Mouse (Mus musculus) neural tube, embryonic 14.5 days (tissue): ENCODE measurements around the gene Crim1. TPM values are rescaled to one million over a fixed set of nuclear protein-coding genes. Genes with fewer than 3 reads are reported as not detected.

Experiments used
- ATAC-seq: fragments of 200-750 bp; cut with Nextera tagmentation; 2 replicates; pipeline ENCODE4 v1.8.0; 2017; ENCODE audit warnings: low read depth, mild to moderate bottlenecking, moderate TSS enrichment, moderate library complexity
- H3K27ac ChIP-seq: fragments of 300-500 bp; sonication (generic); 2 replicates; pipeline ENCODE4 v1.5.1; 2014; ENCODE audit warnings: low read depth, mild to moderate bottlenecking, control low read depth, low read length, moderate library complexity, mixed read lengths
- H3K27me3 ChIP-seq: fragments of 300-500 bp; sonication (generic); 2 replicates; pipeline ENCODE4 v1.6.1; 2014; ENCODE audit warnings: low read length; ENCODE audit not compliant: control insufficient read depth, insufficient read depth
- H3K36me3 ChIP-seq: fragments of 300-500 bp; sonication (generic); 2 replicates; pipeline ENCODE4 v1.6.1; 2014; ENCODE audit warnings: low read length, mixed read lengths; ENCODE audit not compliant: control insufficient read depth, insufficient read depth
- H3K4me1 ChIP-seq: fragments of 300-500 bp; sonication (generic); 2 replicates; pipeline ENCODE4 v1.6.1; 2014; ENCODE audit warnings: low read length; ENCODE audit not compliant: control insufficient read depth, insufficient read depth
- H3K4me2 ChIP-seq: fragments of 300-500 bp; sonication (generic); 2 replicates; pipeline ENCODE4 v1.6.1; 2014; ENCODE audit warnings: mild to moderate bottlenecking, low read depth, low read length, control low read depth
- H3K4me3 ChIP-seq: fragments of 300-500 bp; sonication (generic); 2 replicates; pipeline ENCODE4 v1.5.1; 2014; ENCODE audit warnings: low read depth, low read length, control low read depth, mixed read lengths
- H3K9ac ChIP-seq: fragments of 300-500 bp; sonication (generic); replicated peaks from 2 replicates; pipeline ENCODE4 v1.6.1; 2014; ENCODE audit warnings: low read depth, mild to moderate bottlenecking, control low read depth, low read length, mixed read lengths
- H3K9me3 ChIP-seq: fragments of 300-500 bp; sonication (generic); 2 replicates; pipeline ENCODE4 v1.6.1; 2016; ENCODE audit warnings: low read length; ENCODE audit not compliant: control insufficient read depth
- WGBS: fragments of 180-500 bp; shearing (Covaris S2); extraction: QIAGEN DNeasy Blood & Tissue Kit; methylation state at CpG from one replicate; pipeline ENCODE4 v1.1.7; 2014; 5-methylcytosine and 5-hydroxymethylcytosine counted together
- polyA plus RNA-seq: library from polyadenylated mRNA; unstranded; fragments of >200 nt; fragmentation: Nextera tagmentation; extraction: Ambion mirVana; gene quantifications from 2 replicates; pipeline ENCODE4 v1.2.1, GENCODE M21; 2014

The Crim1 gene
- polyA plus RNA-seq, 1 experiment from 2014 or later: 22.8 TPM

GRCm38 (mm10) chr17:78274609-78275506, 74.8 kb downstream of the Crim1 start:
- H3K36me3 ChIP-seq: no peaks in the 10 kb centered on the region
- no peak for ATAC-seq
- H3K9me3 ChIP-seq: no peaks in the 10 kb centered on the region
- H3K4me1 ChIP-seq: peaks cover 13% of the 10 kb centered on the region
- no peak overlapping the region for H3K4me2 ChIP-seq
- H3K4me3 ChIP-seq: no peak overlapping the region
- H3K27ac ChIP-seq: no peak overlapping the region
- 65% methylated on average over 7 of the region's 7 CpGs for WGBS
- H3K9ac ChIP-seq: no peak overlapping the region
- no peaks in the 10 kb centered on the region for H3K27me3 ChIP-seq

- Histone ChIP-seq H3K4me1 (peaks cover 13% of the 10 kb centered on the region), H3K27ac (no peak overlapping the region), H3K4me2 (no peak overlapping the region), H3K9ac (no peak overlapping the region), H3K27me3 (no peaks in the 10 kb centered on the region), H3K9me3 (no peaks in the 10 kb centered on the region), H3K36me3 (no peaks in the 10 kb centered on the region), H3K4me3 (no peak overlapping the region)
- ATAC-seq: no peak
- 76% methylated on average over 4 of the region's 4 CpGs for WGBS
Observed at GRCm38 (mm10) chr17:78275507-78275813, 75.4 kb downstream of the Crim1 start.

GRCm38 (mm10) chr17:78279191-78279590, 79.1 kb downstream of the Crim1 start:
- ATAC-seq: no peak
- Histone ChIP-seq H3K36me3 (no peaks in the 10 kb centered on the region), H3K4me3 (no peak overlapping the region), H3K9ac (no peak overlapping the region), H3K9me3 (no peaks in the 10 kb centered on the region), H3K27me3 (no peaks in the 10 kb centered on the region), H3K4me2 (no peak overlapping the region), H3K27ac (no peak overlapping the region), H3K4me1 (peaks cover 6% of the 10 kb centered on the region)
- 54% methylated on average over 12 of the region's 12 CpGs for WGBS

GRCm38 (mm10) chr17:78280991-78281712, 81.1 kb downstream of the Crim1 start:
- Histone ChIP-seq H3K4me2 (no peak overlapping the region), H3K9me3 (no peaks in the 10 kb centered on the region), H3K9ac (no peak overlapping the region), H3K4me1 (peaks cover 6% of the 10 kb centered on the region; the same call in 1 of the 2 replicates), H3K4me3 (no peak overlapping the region), H3K27ac (no peak overlapping the region), H3K27me3 (no peaks in the 10 kb centered on the region), H3K36me3 (no peaks in the 10 kb centered on the region)
- WGBS: 84% methylated on average over 18 of the region's 18 CpGs
- ATAC-seq: no peak

- Histone ChIP-seq H3K9ac (no peak overlapping the region), H3K36me3 (no peaks in the 10 kb centered on the region), H3K9me3 (no peaks in the 10 kb centered on the region), H3K4me3 (no peak overlapping the region), H3K4me1 (peaks cover 6% of the 10 kb centered on the region; the same call in 1 of the 2 replicates), H3K4me2 (no peak overlapping the region), H3K27ac (no peak overlapping the region), H3K27me3 (no peaks in the 10 kb centered on the region)
- no peak for ATAC-seq
- whole genome bisulfite sequencing: 62% methylated on average over 11 of the region's 11 CpGs
Observed at GRCm38 (mm10) chr17:78283271-78283992, 83.4 kb downstream of the Crim1 start.

GRCm38 (mm10) chr17:78286021-78286420, 86.0 kb downstream of the Crim1 start:
- no peak overlapping the region for H3K27ac ChIP-seq
- H3K4me3 ChIP-seq: no peak overlapping the region
- 88% methylated on average over 13 of the region's 13 CpGs for WGBS
- no peaks in the 10 kb centered on the region for H3K36me3 ChIP-seq
- no peaks in the 10 kb centered on the region for H3K9me3 ChIP-seq
- no peak overlapping the region for H3K4me2 ChIP-seq
- no peaks in the 10 kb centered on the region for H3K4me1 ChIP-seq
- ATAC-seq: no peak
- H3K27me3 ChIP-seq: no peaks in the 10 kb centered on the region
- H3K9ac ChIP-seq: no peak overlapping the region

- Histone ChIP-seq H3K27ac (no peak overlapping the region), H3K9me3 (no peaks in the 10 kb centered on the region), H3K4me2 (no peak overlapping the region), H3K4me3 (no peak overlapping the region), H3K36me3 (no peaks in the 10 kb centered on the region), H3K27me3 (no peaks in the 10 kb centered on the region), H3K9ac (no peak overlapping the region), H3K4me1 (no peaks in the 10 kb centered on the region)
- no peak for ATAC-seq
- 88% methylated on average over 2 of the region's 2 CpGs for WGBS
Observed at GRCm38 (mm10) chr17:78287391-78287790, 87.3 kb downstream of the Crim1 start.

GRCm38 (mm10) chr17:78290153-78290876, 90.3 kb downstream of the Crim1 start:
- 87% methylated on average over 6 of the region's 6 CpGs for WGBS
- Histone ChIP-seq H3K27me3 (no peaks in the 10 kb centered on the region), H3K4me1 (no peaks in the 10 kb centered on the region), H3K27ac (no peak overlapping the region), H3K36me3 (no peaks in the 10 kb centered on the region), H3K9me3 (no peaks in the 10 kb centered on the region), H3K4me2 (no peak overlapping the region), H3K9ac (no peak overlapping the region), H3K4me3 (no peak overlapping the region)
- no peak for ATAC-seq
